Mouse (Mus musculus) MEL (cell line): ENCODE data around the gene Grm7. TPM values are rescaled to one million over a fixed set of nuclear protein-coding genes. Genes with fewer than 3 reads are reported as not detected.

ENCODE experiments used
- DNase-seq: peaks from one replicate; pipeline ENCODE4 v3.0.0; 2011; ENCODE audit warnings: low read depth, low spot score
- H3K27ac ChIP-seq: 2 replicates; pipeline ENCODE4 v1.5.1; 2012; ENCODE audit warnings: low read depth, mild to moderate bottlenecking, control low read depth, low read length, moderate library complexity; ENCODE audit not compliant: control insufficient read depth
- H3K27me3 ChIP-seq, 2 experiments: fragments of 150-350 bp in 1 of 2; sonication (generic) in 1 of 2; 2 replicates each; pipeline ENCODE4 v1.6.1; 2012; ENCODE audit warnings: low read length in 2 of 2, mild to moderate bottlenecking in 2 of 2, improper control_type of control experiment in 1 of 2, moderate library complexity in 1 of 2; ENCODE audit not compliant: insufficient read depth in 2 of 2, control insufficient read depth in 1 of 2
- H3K36me3 ChIP-seq, 2 experiments: 2 replicates each; pipeline ENCODE4 v1.6.1; 2012 to 2014; ENCODE audit warnings: low read length in 2 of 2, improper control_type of control experiment in 1 of 2, inconsistent platforms in 1 of 2, mild to moderate bottlenecking in 1 of 2; ENCODE audit not compliant: insufficient read depth in 2 of 2, control insufficient read depth in 1 of 2
- H3K4me1 ChIP-seq, 2 experiments: fragments of 150-350 bp in 1 of 2; sonication (generic) in 1 of 2; 2 replicates each; pipeline ENCODE4 v1.6.1; 2012; ENCODE audit warnings: low read length in 2 of 2, improper control_type of control experiment in 1 of 2, mild to moderate bottlenecking in 1 of 2; ENCODE audit not compliant: insufficient read depth in 2 of 2, control insufficient read depth in 1 of 2
- H3K4me3 ChIP-seq, 2 experiments: fragments of 150-350 bp in 1 of 2; sonication (generic) in 1 of 2; 2 replicates each; pipeline ENCODE4 v1.5.1; 2012; ENCODE audit warnings: low read depth in 2 of 2, low read length in 2 of 2, mild to moderate bottlenecking in 2 of 2, moderate library complexity in 2 of 2, control low read depth in 1 of 2, improper control_type of control experiment in 1 of 2; ENCODE audit not compliant: control insufficient read depth in 1 of 2, insufficient read depth in 1 of 2
- H3K79me2 ChIP-seq: 2 replicates; pipeline ENCODE4 v1.6.1; 2012; ENCODE audit warnings: mild to moderate bottlenecking, low read length, moderate library complexity; ENCODE audit not compliant: control insufficient read depth, poor library complexity, insufficient read depth
- H3K9ac ChIP-seq: 2 replicates; pipeline ENCODE4 v1.6.1; 2012; ENCODE audit warnings: low read depth, mild to moderate bottlenecking, control low read depth, low read length, moderate library complexity; ENCODE audit not compliant: control insufficient read depth, poor library complexity, severe bottlenecking
- H3K9me3 ChIP-seq: fragments of 150-350 bp; sonication (generic); replicated peaks from 2 replicates; pipeline ENCODE4 v1.6.1; 2012; ENCODE audit warnings: mild to moderate bottlenecking, low read length, improper control_type of control experiment, moderate library complexity; ENCODE audit not compliant: insufficient read depth
- BHLHE40 ChIP-seq: IDR thresholded peaks from 2 replicates; pipeline ENCODE4 v1.6.1; 2012; ENCODE audit warnings: low read depth, mild to moderate bottlenecking, inconsistent platforms, low read length, improper control_type of control experiment, borderline replicate concordance
- ELF1 ChIP-seq: IDR thresholded peaks from 2 replicates; pipeline ENCODE4 v1.6.1; 2014; ENCODE audit warnings: low read depth, mild to moderate bottlenecking, inconsistent platforms, low read length, improper control_type of control experiment, moderate library complexity
- EP300 ChIP-seq, 2 experiments: IDR thresholded peaks; 2 replicates each; pipeline ENCODE4 v1.6.1; 2011; ENCODE audit warnings: improper control_type of control experiment in 2 of 2, low read length in 2 of 2, low read depth in 1 of 2, mild to moderate bottlenecking in 1 of 2
- GABPA ChIP-seq: IDR thresholded peaks from 2 replicates; pipeline ENCODE4 v1.6.1; 2012; ENCODE audit warnings: low read depth, mild to moderate bottlenecking, inconsistent platforms, low read length, improper control_type of control experiment, moderate library complexity
- GATA1 ChIP-seq: IDR thresholded peaks from 2 replicates; pipeline ENCODE4 v1.6.1; 2011; ENCODE audit warnings: low read depth, low read length, improper control_type of control experiment
- MAX ChIP-seq: IDR thresholded peaks from 2 replicates; pipeline ENCODE4 v1.6.1; 2011; ENCODE audit warnings: low read length, improper control_type of control experiment
- MEF2A ChIP-seq: IDR thresholded peaks from 2 replicates; pipeline ENCODE4 v1.6.1; 2014; ENCODE audit warnings: low read depth, mild to moderate bottlenecking, inconsistent platforms, low read length, improper control_type of control experiment; ENCODE audit not compliant: poor library complexity, insufficient replicate concordance, severe bottlenecking; ENCODE audit errors: extremely low read depth
- POLR2AphosphoS5 ChIP-seq: IDR thresholded peaks from 2 replicates; pipeline ENCODE4 v1.6.1; 2012; ENCODE audit warnings: low read depth, borderline replicate concordance, mild to moderate bottlenecking, inconsistent platforms, low read length, moderate library complexity, mixed read lengths
- RCOR1 ChIP-seq: IDR thresholded peaks from 2 replicates; pipeline ENCODE4 v1.6.1; 2012; ENCODE audit warnings: low read depth, mild to moderate bottlenecking, inconsistent platforms, low read length, improper control_type of control experiment
- SIN3A ChIP-seq: IDR thresholded peaks from 2 replicates; pipeline ENCODE4 v1.6.1; 2012; ENCODE audit warnings: low read length, improper control_type of control experiment, inconsistent platforms
- SMC3 ChIP-seq: IDR thresholded peaks from 2 replicates; pipeline ENCODE4 v1.6.1; 2011; ENCODE audit warnings: low read depth, low read length, improper control_type of control experiment
- TBP ChIP-seq: IDR thresholded peaks from 2 replicates; pipeline ENCODE4 v1.8.0; 2011; ENCODE audit warnings: low read depth, low read length, improper control_type of control experiment
- TCF12 ChIP-seq: IDR thresholded peaks from 2 replicates; pipeline ENCODE4 v1.6.1; 2014; ENCODE audit warnings: low read depth, mild to moderate bottlenecking, inconsistent platforms, low read length, improper control_type of control experiment, moderate library complexity
- USF1 ChIP-seq: IDR thresholded peaks from 2 replicates; pipeline ENCODE4 v1.6.1; 2014; ENCODE audit warnings: low read depth, mild to moderate bottlenecking, inconsistent platforms, low read length, improper control_type of control experiment, moderate library complexity
- USF2 ChIP-seq, 2 experiments: IDR thresholded peaks; 2 replicates each; pipeline ENCODE4 v1.6.1; 2011 to 2012; ENCODE audit warnings: improper control_type of control experiment in 2 of 2, low read length in 2 of 2, borderline replicate concordance in 1 of 2, inconsistent platforms in 1 of 2, low read depth in 1 of 2, mild to moderate bottlenecking in 1 of 2; ENCODE audit not compliant: insufficient read depth in 1 of 2
- ZKSCAN1 ChIP-seq: IDR thresholded peaks from 2 replicates; pipeline ENCODE4 v1.6.1; 2012; ENCODE audit warnings: low read depth, mild to moderate bottlenecking, inconsistent platforms, low read length, improper control_type of control experiment, moderate library complexity
- polyA plus RNA-seq, 2 experiments: library from polyadenylated mRNA; stranded (reverse) in 1 of 2; unstranded in 1 of 2; fragments of >175 nt in 1 of 2; fragments of >200 nt in 1 of 2; gene quantifications; 2 replicates each; pipeline versions ENCODE4 v1.2.1 to v1.2.4; 2012; ENCODE audit warnings: low replicate concordance in 2 of 2, low read depth in 1 of 2; ENCODE audit not compliant: insufficient read length in 2 of 2, insufficient read depth in 1 of 2, missing spikeins in 1 of 2
- total RNA-seq: library from RNA; depleted of rRNA; stranded (reverse); fragments of 300-350 nt; gene quantifications from 2 replicates; pipeline ENCODE4 v1.2.3, GENCODE M21; 2012

The Grm7 gene
- total and polyA plus RNA-seq, 3 experiments: not detected

- H3K9me3 ChIP-seq: no peaks in the 10 kb centered on the region
- no peak for DNase-seq
- H3K27ac ChIP-seq: no peak overlapping the region
- no peak overlapping the region for H3K4me3 ChIP-seq
- no peaks in the 10 kb centered on the region for H3K27me3 ChIP-seq
- H3K79me2 ChIP-seq: no peaks in the 10 kb centered on the region
- no peaks in the 10 kb centered on the region for H3K4me1 ChIP-seq
- TF ChIP-seq EP300 (IDR thresholded peaks at IDR 0.05; ENCODE audit: low read depth in 1 of 2, low read length in 2 of 2): no peak
- no peak for TF ChIP-seq TBP
- no peaks in the 10 kb centered on the region for H3K36me3 ChIP-seq
- H3K9ac ChIP-seq: no peak overlapping the region
These were observed 865.5 kb downstream of the Grm7 start for GRCm38 (mm10) chr6:111510768-111511459.

GRCm38 (mm10) chr6:111512359-111512758, 867.0 kb downstream of the Grm7 start:
- H3K36me3 ChIP-seq: no peaks in the 10 kb centered on the region
- no peaks in the 10 kb centered on the region for H3K79me2 ChIP-seq
- no peak overlapping the region for H3K9ac ChIP-seq
- no peak overlapping the region for H3K4me3 ChIP-seq
- TF ChIP-seq ELF1: no peak
- no peak for TF ChIP-seq GATA1
- TF ChIP-seq GABPA: no peak
- no peak for TF ChIP-seq TCF12
- no peak for TF ChIP-seq SMC3
- TF ChIP-seq POLR2AphosphoS5: no peak
- no peak for TF ChIP-seq USF2 (IDR thresholded peaks at IDR 0.05; ENCODE audit: borderline replicate concordance in 1 of 2, insufficient read depth in 1 of 2, low read depth in 1 of 2, low read length in 2 of 2)
- no peak for TF ChIP-seq MAX
- TF ChIP-seq ZKSCAN1: no peak
- no peak for TF ChIP-seq BHLHE40
- TF ChIP-seq SIN3A: no peak
- TF ChIP-seq MEF2A: no peak
- TF ChIP-seq USF1: no peak
- TF ChIP-seq RCOR1: no peak
- no peaks in the 10 kb centered on the region for H3K4me1 ChIP-seq
- no peaks in the 10 kb centered on the region for H3K27me3 ChIP-seq
- H3K27ac ChIP-seq: no peak overlapping the region
- DNase-seq: no peak
- H3K9me3 ChIP-seq: no peaks in the 10 kb centered on the region
